Mouse (Mus musculus) adrenal gland, postnatal 36 days (tissue): ENCODE measurements around the gene B430218F22Rik. TPM values are rescaled to one million over a fixed set of nuclear protein-coding genes. Genes with fewer than 3 reads are reported as not detected.
"Not testable (repeated sequence)": the region's sequence is repeated elsewhere in the genome, so short reads cannot be mapped to it uniquely, and the experiment has no call there.

Source experiments
- DNase-seq, 2 experiments: peaks; one replicate each; pipeline ENCODE4 v3.0.0; 2021; ENCODE audit warnings: mixed read lengths in 1 of 2
- long read RNA-seq, 2 experiments: library from polyadenylated mRNA; stranded (forward); transcript quantifications; one replicate each; pipeline ENCODE4 v2.0.0; 2021; ENCODE audit warnings: borderline sequencing depth in 2 of 2
- total RNA-seq, 2 experiments: library from RNA; stranded (reverse); gene quantifications; 2 replicates each; pipeline ENCODE4 v1.2.3; 2021

B430218F22Rik gene
- not detected for total RNA-seq
- long read RNA-seq, experiment 1, result 0 reads
- long read RNA-seq, experiment 2, result 0 reads

DNA sequence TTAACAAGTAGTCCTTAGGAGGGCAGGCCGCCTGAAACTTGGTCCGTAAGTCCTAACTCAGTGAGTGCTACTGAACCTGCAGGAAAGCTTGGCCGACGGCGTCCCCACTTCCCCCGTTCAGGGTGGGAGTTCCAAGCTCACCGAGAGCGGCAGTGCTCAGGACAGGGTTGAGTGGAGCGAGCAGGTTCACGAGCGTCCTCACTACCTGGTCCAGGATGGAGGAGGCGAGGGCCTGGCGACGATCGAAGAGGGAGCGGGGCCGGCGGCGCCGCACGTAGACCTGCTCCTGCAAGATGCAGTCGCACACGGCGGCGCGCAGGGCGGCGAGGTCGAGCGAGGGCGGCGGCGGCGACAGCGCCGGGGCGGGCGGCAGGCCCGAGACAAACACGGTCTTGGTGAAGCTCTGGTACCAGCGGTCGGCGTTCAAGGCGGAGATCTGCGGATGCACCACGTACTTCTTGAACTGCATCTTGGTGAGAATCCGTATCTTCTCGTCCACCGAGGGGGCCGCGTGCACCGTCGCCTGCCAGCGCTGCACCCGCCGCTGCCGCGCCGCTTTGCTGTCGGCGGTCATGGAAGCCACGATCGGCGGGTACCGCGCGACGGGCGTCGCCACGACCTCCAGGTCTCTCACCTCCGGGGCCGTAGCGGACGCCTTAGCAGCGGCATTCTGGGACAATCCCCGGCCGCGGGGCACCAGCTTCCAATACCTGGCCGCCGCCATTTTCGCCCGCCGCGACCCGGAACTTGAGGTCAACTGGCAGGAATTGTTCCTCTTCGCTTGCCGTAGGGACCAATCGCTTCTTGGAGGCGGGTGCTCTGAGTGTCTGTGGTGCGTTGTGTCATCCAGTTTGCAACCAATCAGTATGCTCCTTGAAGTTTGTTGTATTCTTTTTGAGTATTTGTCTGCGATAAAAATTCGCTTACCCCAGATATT lies at the start of gene B430218F22Rik, which contains the start of gene Mrps30:
B430218F22Rik (plus strand) TSS at position 120 of the 937 bp plus-strand sequence.
Mrps30 (minus strand) TSS at position 742 of the 937 bp plus-strand sequence.
- DNase-seq, result peak; percentile 95

DNA sequence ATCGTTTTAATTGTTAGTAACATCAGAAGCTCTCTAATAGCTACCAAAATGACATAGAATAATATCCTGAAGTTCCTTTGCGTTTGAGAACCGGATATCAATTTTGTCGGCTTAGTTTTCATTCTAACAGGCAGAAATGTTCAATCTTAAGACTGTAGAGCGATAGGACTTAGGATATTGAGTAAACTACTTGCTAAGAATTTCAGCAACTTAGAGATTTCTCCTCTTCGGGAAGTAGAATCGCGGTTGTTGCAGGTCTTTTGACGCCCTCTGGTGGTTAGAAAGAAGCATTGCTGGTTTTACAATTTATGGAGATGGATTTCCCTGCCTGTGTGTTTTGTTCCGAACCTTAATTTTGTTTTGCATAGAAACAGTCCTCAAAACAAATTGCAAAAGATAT lies 36.2 kb upstream of the B430218F22Rik start:
- peak in 1 of 2 experiments; percentile 1 for DNase-seq

DNA sequence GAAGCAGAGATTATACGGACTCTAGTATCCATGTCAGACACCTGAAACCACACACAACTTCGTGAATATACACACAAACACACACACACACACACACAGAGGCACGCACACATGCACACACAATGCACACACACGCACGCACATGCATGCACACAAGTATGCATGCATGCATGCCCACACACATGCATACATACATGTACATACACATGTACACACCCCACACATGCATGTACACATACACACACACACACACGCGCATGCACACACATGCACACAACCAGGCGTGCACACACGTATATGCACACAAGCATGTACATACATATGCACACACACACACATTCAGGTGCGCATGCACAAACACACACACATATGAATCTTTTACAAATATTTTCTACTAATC lies 35.6 kb upstream of the B430218F22Rik start:
- DNase-seq, result no peak

DNA sequence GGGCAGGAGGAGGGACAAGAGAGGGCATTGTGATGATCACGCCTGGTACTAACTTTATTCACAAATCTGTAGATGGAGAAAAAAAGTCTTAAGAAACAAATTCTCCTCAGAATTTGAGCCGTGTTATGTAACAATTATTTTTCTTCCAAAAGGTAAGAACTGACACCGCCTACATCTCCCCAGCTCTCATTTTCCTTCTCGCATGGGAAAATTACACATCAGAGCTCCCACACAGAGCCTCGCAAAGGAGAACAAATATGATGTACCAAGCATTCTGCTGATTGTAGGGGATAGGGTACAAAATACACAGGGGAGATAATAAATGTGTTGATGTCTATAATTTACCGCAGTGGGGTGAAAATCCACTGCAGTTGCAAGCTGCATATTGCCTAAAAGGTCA lies 23.1 kb upstream of the B430218F22Rik start:
- no peak for DNase-seq

DNA sequence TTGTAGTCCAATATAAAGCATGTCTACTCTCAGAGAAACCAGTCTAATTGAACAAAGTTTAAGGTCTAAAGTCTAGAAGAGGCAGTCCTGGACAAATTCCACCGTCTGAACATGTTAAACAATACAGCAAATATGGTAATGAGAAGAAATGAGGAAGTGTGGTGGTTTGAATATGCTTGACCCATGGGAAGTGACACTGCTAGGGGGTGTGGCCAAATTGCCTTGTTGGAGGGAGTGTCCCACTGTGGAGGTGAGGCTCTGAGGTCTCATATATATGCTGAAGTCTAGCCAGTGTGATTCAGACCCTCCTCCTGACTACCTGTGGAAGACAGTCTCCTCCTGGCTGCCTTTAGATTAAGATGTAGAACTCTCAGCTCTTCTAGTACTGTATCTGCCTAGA lies 20.7 kb upstream of the B430218F22Rik start:
- no peak for DNase-seq

DNA sequence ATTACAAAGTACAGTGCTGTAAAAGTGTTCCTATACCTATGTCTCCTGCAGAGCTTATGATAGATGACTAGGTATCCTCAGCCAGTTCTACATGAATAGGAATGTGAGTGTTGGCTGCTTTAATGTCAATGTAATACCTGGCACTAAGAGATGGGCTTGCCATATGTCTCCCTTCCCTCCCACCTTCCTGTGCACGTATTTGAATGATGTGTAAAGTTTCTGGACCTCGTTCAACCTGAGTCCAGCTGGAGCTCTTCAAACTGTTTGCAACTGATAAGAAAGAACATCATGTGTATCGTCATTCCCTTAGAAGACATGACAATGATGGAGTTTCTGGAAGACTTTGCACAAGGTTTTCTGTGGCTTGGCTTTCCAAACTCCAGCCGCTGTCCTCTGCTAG lies 13.6 kb upstream of the B430218F22Rik start:
- DNase-seq, result no peak

DNA sequence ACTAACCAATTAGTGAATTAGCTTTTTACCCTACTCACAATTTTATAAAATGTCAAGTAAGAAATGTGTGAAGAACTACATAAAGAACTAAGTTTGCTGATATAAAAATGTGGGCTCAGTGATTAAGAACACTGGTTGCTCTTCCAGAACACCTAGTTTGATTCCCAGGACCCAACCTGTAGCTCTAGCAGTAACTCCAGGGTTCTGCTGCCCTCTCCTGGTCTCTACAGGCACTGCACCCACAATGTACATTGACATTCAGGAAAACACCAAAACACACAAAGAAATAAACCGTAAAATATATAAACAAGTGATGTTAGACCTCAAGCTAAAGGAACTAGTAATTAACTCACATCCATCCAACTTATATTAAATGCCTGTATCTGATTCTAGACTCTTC lies 7.3 kb upstream of the B430218F22Rik start:
- DNase-seq, result peak; percentile 48 to 64

DNA sequence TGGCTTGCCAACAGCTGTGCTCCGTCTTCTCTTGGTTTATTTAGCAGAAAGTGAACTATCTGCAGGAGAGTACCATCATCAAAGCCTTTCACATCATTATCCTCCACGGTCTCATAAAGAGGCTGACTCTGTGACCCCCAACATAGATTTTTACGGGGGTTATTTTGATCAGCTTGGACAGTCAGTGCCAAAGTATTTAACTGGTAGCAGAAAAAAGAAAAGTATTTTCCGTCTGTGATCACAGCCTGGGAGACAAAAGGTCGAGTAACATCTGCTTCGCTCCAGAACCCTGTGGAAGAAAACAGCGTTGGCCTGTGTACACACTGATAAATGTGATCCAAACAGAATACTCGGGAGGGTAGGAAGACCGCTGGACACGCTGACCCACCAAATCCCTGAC lies 6.0 kb upstream of the B430218F22Rik start:
- no peak for DNase-seq

DNA sequence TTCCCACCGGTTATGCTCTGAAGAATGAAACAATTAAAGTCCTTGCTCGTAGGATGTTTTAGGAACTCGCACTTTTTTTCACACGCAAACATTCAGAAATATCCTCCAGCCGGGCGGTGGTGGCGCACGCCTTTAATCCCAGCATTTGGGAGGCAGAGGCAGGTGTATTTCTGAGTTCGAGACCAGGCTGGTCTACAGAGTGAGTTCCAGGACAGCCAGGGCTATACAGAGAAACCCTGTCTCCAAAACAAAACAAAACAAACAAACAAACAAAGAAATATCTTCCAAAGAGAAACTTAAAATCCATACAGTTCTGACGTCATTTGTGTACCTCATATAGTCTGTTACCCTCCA lies 995 bp downstream of the B430218F22Rik start:
- not testable (repeated sequence) for DNase-seq

DNA sequence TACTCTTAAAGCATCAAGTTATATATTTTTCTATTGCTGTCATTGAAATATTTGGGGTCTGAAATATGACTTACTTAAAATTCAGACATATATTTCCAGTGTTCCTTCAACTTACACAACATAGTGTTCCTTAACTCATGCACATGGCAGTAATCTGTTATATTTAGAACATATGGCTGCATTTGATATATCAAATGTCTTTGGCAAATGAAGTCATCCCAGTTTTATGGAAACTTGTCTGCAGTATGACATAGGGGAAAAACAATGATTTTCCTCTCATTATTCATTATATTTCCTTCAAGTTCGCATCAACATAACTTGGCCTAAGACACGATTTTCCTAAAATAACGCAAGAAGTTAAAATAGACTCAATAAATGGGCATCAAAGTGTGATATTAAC lies 9.4 kb downstream of the B430218F22Rik start:
- no peak for DNase-seq

DNA sequence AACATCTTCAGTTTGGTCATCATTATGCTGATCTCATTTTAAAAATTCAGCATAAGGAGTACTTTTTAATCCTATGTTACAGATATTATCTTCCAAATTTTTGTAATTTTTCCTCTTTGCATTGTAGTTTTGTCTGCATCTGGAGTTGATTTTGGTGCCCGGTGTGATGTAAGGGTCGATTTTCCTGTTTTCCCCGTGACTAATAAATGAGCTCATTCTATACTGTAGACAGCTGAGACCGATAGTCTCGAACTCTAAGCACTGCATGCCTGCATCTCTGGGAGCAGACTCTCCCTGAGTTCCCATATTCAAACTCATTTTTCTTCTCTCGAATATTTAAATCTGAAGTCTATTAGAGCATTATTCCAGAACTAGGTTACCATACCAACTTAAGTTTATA lies 13.9 kb downstream of the B430218F22Rik start:
- no peak for DNase-seq

DNA sequence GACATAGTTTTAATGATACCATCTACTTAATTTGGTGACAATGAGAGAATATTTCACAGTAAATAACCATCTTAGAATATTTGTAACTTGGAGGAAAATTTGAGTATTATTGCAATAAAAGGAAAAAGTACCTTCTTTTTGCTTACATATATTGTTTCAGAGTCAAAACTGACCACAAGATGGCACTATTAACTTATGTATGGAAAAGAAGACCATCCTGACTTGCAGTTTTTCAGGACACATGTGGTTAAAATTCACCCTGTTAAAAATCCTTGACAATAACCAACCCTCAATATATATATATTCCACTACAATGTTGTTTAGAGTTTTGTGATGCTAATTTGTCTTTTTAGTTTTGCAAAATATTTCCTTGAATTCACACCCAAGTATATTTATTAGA lies 17.1 kb downstream of the B430218F22Rik start:
- no peak for DNase-seq

DNA sequence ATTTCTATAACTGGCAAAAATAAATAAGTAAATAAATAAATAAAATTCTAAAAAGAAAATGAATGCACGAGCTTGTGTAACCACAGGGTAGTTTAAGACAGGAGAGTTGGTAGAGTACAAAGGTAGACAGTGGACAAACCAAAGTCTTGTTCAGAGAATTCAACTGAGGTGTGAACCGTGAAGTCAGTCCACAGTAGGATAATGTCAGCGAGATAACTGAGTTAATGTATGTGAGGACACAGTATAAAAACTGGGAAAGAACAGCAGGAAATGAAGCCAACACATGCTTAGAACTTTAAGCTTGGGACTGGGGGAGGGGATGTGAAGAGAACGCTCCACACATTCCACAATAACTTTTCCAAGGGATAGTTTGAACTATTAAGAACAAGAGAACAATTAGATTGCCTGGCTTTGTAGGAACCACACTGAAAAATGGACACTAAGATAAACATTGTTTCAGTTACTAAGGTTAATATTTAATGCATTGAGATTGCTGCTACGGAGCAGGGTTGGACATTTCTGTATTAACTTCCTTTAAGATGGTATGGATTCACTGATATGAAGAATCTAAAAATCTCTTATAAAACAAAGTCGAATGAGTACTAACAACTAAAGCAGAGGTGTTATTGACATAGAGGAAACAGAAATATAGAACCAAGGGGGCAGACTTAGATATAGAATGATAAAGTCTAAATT lies 25.0 kb downstream of the B430218F22Rik start:
- DNase-seq, result no peak

DNA sequence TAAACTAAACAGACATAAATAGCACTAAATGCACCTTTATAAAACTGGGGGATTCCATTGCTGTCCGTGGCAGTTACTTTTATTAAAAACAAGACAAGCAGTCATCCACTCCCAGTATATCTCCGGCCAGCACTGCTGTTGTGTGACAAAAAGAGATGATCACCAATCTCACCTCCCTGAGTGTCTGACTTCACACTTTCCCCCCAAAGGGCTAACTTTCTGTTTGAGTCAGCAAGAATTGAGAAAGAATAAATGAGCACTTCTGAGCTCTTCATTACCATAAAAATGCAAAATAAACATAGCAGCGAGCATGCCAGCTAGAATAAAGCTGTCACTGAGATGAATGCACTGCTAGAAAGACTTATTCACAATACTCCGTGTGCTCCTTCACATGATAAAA lies 31.7 kb downstream of the B430218F22Rik start:
- DNase-seq, result no peak

DNA sequence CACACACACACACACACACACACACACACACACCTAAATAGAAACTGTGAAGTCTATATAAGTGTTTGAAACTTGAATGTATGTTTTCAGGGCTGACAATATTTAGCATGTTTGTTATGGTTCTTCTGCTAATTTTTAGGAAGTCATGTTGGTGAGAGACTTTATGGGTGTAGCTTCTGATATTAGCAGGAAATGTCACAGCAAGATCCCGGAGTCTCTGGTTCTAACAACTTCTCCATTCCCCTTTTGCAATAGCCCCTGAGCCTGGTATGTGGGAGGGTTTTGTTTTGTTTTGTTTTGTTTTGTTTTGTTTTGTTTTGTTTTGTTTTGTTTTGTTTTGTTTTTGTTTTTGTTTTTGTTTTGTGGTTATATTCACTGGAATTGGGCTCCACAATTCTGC lies 34.0 kb downstream of the B430218F22Rik start:
- no peak for DNase-seq

DNA sequence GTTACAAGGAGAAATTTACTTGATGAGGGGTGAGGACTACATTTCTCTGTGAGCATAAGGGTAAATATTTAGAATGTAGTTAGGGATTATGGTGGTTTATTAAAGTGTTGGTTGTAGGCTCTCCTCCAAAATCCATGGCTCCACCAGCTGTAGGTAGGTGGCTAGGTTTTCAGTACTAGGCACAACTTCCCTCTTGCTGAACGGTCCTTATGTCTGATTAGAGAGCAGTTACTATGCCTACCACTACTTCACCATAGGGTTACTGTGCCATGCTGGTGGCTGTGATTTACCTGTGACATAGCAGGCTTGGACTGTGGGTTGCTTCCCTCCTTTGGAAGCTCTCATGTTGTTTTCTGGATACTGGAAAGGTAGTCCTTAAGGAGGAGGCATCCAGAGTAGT lies 34.4 kb downstream of the B430218F22Rik start:
- no peak for DNase-seq

Other genes with a start within 250 kb of the B430218F22Rik start
- gene Mrps30, start 622 bp downstream of the B430218F22Rik start, total RNA-seq, result 10 to 100 TPM; 26.7 to 28.7 TPM